ENCODE assay signal across 9 mouse cellular contexts in the genomic region with DNA sequence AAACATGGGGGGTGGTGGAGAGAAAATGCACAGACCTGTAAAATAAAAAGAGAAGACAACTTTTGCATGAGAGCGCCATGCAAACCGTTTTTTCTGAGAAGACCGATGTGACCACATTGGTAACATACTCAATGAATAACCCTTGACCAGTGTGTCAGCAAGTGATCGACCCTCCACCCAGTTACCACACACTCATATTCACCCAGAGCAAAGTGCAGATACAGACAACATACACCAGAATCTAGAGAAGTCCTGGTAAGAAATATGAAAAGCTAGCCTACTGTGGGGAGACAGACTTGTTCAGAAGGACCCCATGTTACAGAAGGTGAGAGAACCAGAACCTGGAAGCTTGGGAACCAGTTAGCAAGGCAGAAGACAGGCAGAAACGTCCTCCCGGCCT. TPM values are rescaled to one million over a fixed set of nuclear protein-coding genes. Genes with fewer than 3 reads are reported as not detected.
DNase-seq lines count a peak whose midpoint lies in the region; ATAC-seq lines count a peak whose summit lies in the region.
"Had no signal": no experiment of that assay in that cellular context is flagged by ENCODE, and none has a peak within 500 bp of the region (broad histone marks: within the 10 kb centered on the region; RNA-seq: fewer than 3 reads in every experiment).

No protein-coding gene starts in this region.

- H3K4me3 ChIP-seq in kidney, embryonic 16.5 days (ENCODE audit: low read length) = peak overlapping the region; percentile 62
- H3K4me3 ChIP-seq in forebrain, embryonic 10.5 days = peak overlapping the region; percentile 83
- H3K4me3 ChIP-seq in intestine, embryonic 15.5 days (replicated peaks) = peak overlapping the region; percentile 57; the same call in 1 of the 2 replicates
- no peak overlapping the region for H3K4me3 ChIP-seq in neural tube, embryonic 14.5 days (ENCODE audit: low read depth, low read length)

- H3K27ac ChIP-seq in kidney, embryonic 16.5 days (ENCODE audit: low read length) = no peak overlapping the region
- H3K27ac ChIP-seq in forebrain, embryonic 10.5 days = peak overlapping the region; percentile 95
- 0 out of 2 replicates have a peak overlapping the region, but pooled peaks have one; percentile 74 for H3K27ac ChIP-seq in intestine, embryonic 15.5 days
- H3K27ac ChIP-seq in neural tube, embryonic 14.5 days (ENCODE audit: low read depth, low read length) = no peak overlapping the region

- H3K9ac ChIP-seq in kidney, embryonic 16.5 days (replicated peaks; ENCODE audit: low read length) = 0 out of 2 replicates have a peak overlapping the region, but pooled peaks have one; percentile 42
- H3K9ac ChIP-seq in intestine, embryonic 15.5 days = no peak overlapping the region
- no peak overlapping the region for H3K9ac ChIP-seq in neural tube, embryonic 14.5 days (replicated peaks; ENCODE audit: low read depth, low read length)

- peak overlapping the region; percentile 68 for H3K4me2 ChIP-seq in kidney, embryonic 16.5 days (replicated peaks; ENCODE audit: low read depth, low read length)
- H3K4me2 ChIP-seq in intestine, embryonic 15.5 days (replicated peaks) = peak overlapping the region; percentile 65
- H3K4me2 ChIP-seq in neural tube, embryonic 14.5 days (ENCODE audit: low read depth, low read length) = peak overlapping the region; percentile 79; the same call in 1 of the 2 replicates

- ATAC-seq in kidney, embryonic 16.5 days (ENCODE audit: low FRiP score, low TSS enrichment) = peak; percentile 3
- ATAC-seq in intestine, embryonic 15.5 days = no peak
- ATAC-seq in neural tube, embryonic 14.5 days (ENCODE audit: low read depth) = peak; percentile 1; the same call in 1 of the 2 replicates

- H3K4me1 ChIP-seq in kidney, embryonic 16.5 days (ENCODE audit: insufficient read depth, low read length) = peaks cover 15% of the 10 kb centered on the region
- peaks cover 42% of the 10 kb centered on the region for H3K4me1 ChIP-seq in forebrain, embryonic 10.5 days
- 0 out of 2 replicates have a peak, but pooled peaks cover 4% of the 10 kb centered on the region for H3K4me1 ChIP-seq in intestine, embryonic 15.5 days (replicated peaks)
- H3K4me1 ChIP-seq in neural tube, embryonic 14.5 days (ENCODE audit: control insufficient read depth, insufficient read depth, low read length) = peaks cover 9% of the 10 kb centered on the region; the same call in 1 of the 2 replicates

- no peaks in the 10 kb centered on the region for H3K36me3 ChIP-seq in kidney, embryonic 16.5 days (ENCODE audit: insufficient read depth, low read length)
- peaks cover 2% of the 10 kb centered on the region; the same call in 1 of the 2 replicates for H3K36me3 ChIP-seq in forebrain, embryonic 10.5 days (replicated peaks)
- H3K36me3 ChIP-seq in intestine, embryonic 15.5 days = no peaks in the 10 kb centered on the region
- no peaks in the 10 kb centered on the region for H3K36me3 ChIP-seq in neural tube, embryonic 14.5 days (ENCODE audit: control insufficient read depth, insufficient read depth, low read length)
- H3K36me3 ChIP-seq: G1E had no signal

- H3K9me3 ChIP-seq in kidney, embryonic 16.5 days (ENCODE audit: low read length) = no peaks in the 10 kb centered on the region
- H3K9me3 ChIP-seq in forebrain, embryonic 10.5 days = no peaks in the 10 kb centered on the region
- H3K9me3 ChIP-seq in intestine, embryonic 15.5 days = no peaks in the 10 kb centered on the region
- H3K9me3 ChIP-seq in neural tube, embryonic 14.5 days (ENCODE audit: control insufficient read depth, low read length) = no peaks in the 10 kb centered on the region
- H3K9me3 ChIP-seq: G1E had no signal

- peaks cover 5% of the 10 kb centered on the region; the same call in 1 of the 2 replicates for H3K27me3 ChIP-seq in kidney, embryonic 16.5 days (ENCODE audit: insufficient read depth, low read length)
- H3K27me3 ChIP-seq in forebrain, embryonic 10.5 days (ENCODE audit: poor library complexity, severe bottlenecking) = peaks cover 26% of the 10 kb centered on the region
- peaks cover 6% of the 10 kb centered on the region for H3K27me3 ChIP-seq in intestine, embryonic 15.5 days (replicated peaks)
- H3K27me3 ChIP-seq in neural tube, embryonic 14.5 days (ENCODE audit: control insufficient read depth, insufficient read depth, low read length) = no peaks in the 10 kb centered on the region

- WGBS in kidney, embryonic 16.5 days = 44% methylated on average over 6 of the region's 6 CpGs
- 52% methylated on average over 6 of the region's 6 CpGs for WGBS in forebrain, embryonic 10.5 days
- WGBS in intestine, embryonic 15.5 days = 43% methylated on average over 6 of the region's 6 CpGs
- WGBS in neural tube, embryonic 14.5 days = 49% methylated on average over 6 of the region's 6 CpGs

- DNase-seq in kidney, adult 8-10 months = no peak
- DNase-seq in forebrain, embryonic 10.5 days (ENCODE audit: extremely low spot score, low spot score) = no peak
- DNase-seq in testis, postnatal 14 days (ENCODE audit: low spot score) = no peak
- no peak for DNase-seq in left cerebral cortex, adult 8-10 months (ENCODE audit: low spot score in 2 of 2)
- DNase-seq in adrenal gland, postnatal 14 days = no peak

RNA-seq across cellular contexts. Expression of a gene that starts 1.6 kb away (rescaled TPM):
- polyA plus RNA-seq in kidney, embryonic 16.5 days (2015; fragmentation: Nextera tagmentation; extraction: Ambion mirVana) = 0.81 and 0.92 TPM in 2 replicates
- polyA plus RNA-seq in forebrain, embryonic 10.5 days (2016; fragmentation: Nextera tagmentation; extraction: Ambion mirVana) = 1.7 and 2.2 TPM in 2 replicates
- polyA plus RNA-seq in intestine, embryonic 15.5 days (2015; fragmentation: Nextera tagmentation; extraction: Ambion mirVana) = 1.2 and 1.8 TPM in 2 replicates
- polyA plus RNA-seq in neural tube, embryonic 14.5 days (2014; fragmentation: Nextera tagmentation; extraction: Ambion mirVana) = 4.2 and 5.1 TPM in 2 replicates
- 100 to 1,000 TPM; 173 to 194 (median 181) TPM for total RNA-seq in left cerebral cortex, adult 8-10 months (2022)
- 7.3 and 10.9 TPM in 2 replicates for total RNA-seq in adrenal gland, postnatal 14 days (2021)
- polyA plus RNA-seq: G1E had no signal

RNA-seq across cellular contexts. Expression of a gene that starts 42.2 kb away (rescaled TPM):
- polyA plus RNA-seq in kidney, embryonic 16.5 days (2015; fragmentation: Nextera tagmentation; extraction: Ambion mirVana) = 0.14 and 0.23 TPM in 2 replicates
- polyA plus RNA-seq in forebrain, embryonic 10.5 days (2016; fragmentation: Nextera tagmentation; extraction: Ambion mirVana) = 0.71 and 1.2 TPM in 2 replicates
- 0.27 and 0.45 TPM in 2 replicates for polyA plus RNA-seq in intestine, embryonic 15.5 days (2015; fragmentation: Nextera tagmentation; extraction: Ambion mirVana)
- 0.88 and 1.5 TPM in 2 replicates for polyA plus RNA-seq in neural tube, embryonic 14.5 days (2014; fragmentation: Nextera tagmentation; extraction: Ambion mirVana)
- total RNA-seq in left cerebral cortex, adult 8-10 months (2022) = 100 to 1,000 TPM; 228 to 253 (median 241) TPM
- 2.1 and 2.3 TPM in 2 replicates for total RNA-seq in adrenal gland, postnatal 14 days (2021)
- polyA plus RNA-seq: G1E had no signal

RNA-seq across cellular contexts. Expression of a gene that starts 42.3 kb away (rescaled TPM):
- polyA plus RNA-seq in kidney, embryonic 16.5 days (2015; fragmentation: Nextera tagmentation; extraction: Ambion mirVana) = 95.0 and 108 TPM in 2 replicates
- polyA plus RNA-seq in forebrain, embryonic 10.5 days (2016; fragmentation: Nextera tagmentation; extraction: Ambion mirVana) = 20.9 and 25.0 TPM in 2 replicates
- 131 and 135 TPM in 2 replicates for polyA plus RNA-seq in intestine, embryonic 15.5 days (2015; fragmentation: Nextera tagmentation; extraction: Ambion mirVana)
- 39.2 and 52.5 TPM in 2 replicates for polyA plus RNA-seq in neural tube, embryonic 14.5 days (2014; fragmentation: Nextera tagmentation; extraction: Ambion mirVana)
- total RNA-seq in left cerebral cortex, adult 8-10 months (2022) = 10 to 100 TPM; 42.1 to 50.5 (median 47.1) TPM
- total RNA-seq in adrenal gland, postnatal 14 days (2021) = 94.6 and 99.3 TPM in 2 replicates
- polyA plus RNA-seq: G1E had no signal

RNA-seq across cellular contexts. Expression of a gene that starts 59.3 kb away (rescaled TPM):
- 1.0 TPM in 2 replicates for polyA plus RNA-seq in kidney, embryonic 16.5 days (2015; fragmentation: Nextera tagmentation; extraction: Ambion mirVana)
- 6.7 and 7.1 TPM in 2 replicates for polyA plus RNA-seq in forebrain, embryonic 10.5 days (2016; fragmentation: Nextera tagmentation; extraction: Ambion mirVana)
- polyA plus RNA-seq in intestine, embryonic 15.5 days (2015; fragmentation: Nextera tagmentation; extraction: Ambion mirVana) = 2.0 and 2.2 TPM in 2 replicates
- 12.9 and 13.5 TPM in 2 replicates for polyA plus RNA-seq in neural tube, embryonic 14.5 days (2014; fragmentation: Nextera tagmentation; extraction: Ambion mirVana)
- 100 to 1,000 TPM; 146 to 153 (median 150) TPM for total RNA-seq in left cerebral cortex, adult 8-10 months (2022)
- 2.8 and 4.3 TPM in 2 replicates for total RNA-seq in adrenal gland, postnatal 14 days (2021)
- total RNA-seq: G1E had no signal
- polyA plus RNA-seq: G1E had no signal

Comparison
In these comparisons a context has a peak if more than half of its experiments do, and no peak if none do; other contexts are left out.
1. H3K27ac ChIP-seq: peak in forebrain, embryonic 10.5 days (single experiment) and intestine, embryonic 15.5 days (single experiment); none in kidney, embryonic 16.5 days (single experiment) and neural tube, embryonic 14.5 days (single experiment).
2. Peak in every context shown above with its lines, with median percentiles within 50 percentile points of each other: H3K4me2 ChIP-seq.